Mouse (Mus musculus) embryonic facial prominence, embryonic 15.5 days (tissue): ENCODE measurements around the gene Gm14124. TPM values are rescaled to one million over a fixed set of nuclear protein-coding genes. Genes with fewer than 3 reads are reported as not detected.

Experiments
- ATAC-seq: fragments of 200-750 bp; cut with Nextera tagmentation; 2 replicates; pipeline ENCODE4 v1.8.0; 2017; ENCODE audit warnings: low read depth, moderate TSS enrichment; ENCODE audit not compliant: insufficient number of reproducible peaks, low FRiP score, low TSS enrichment
- H3K27ac ChIP-seq: fragments of 300-500 bp; sonication (generic); replicated peaks from 2 replicates; pipeline ENCODE4 v1.5.1; 2015; ENCODE audit warnings: mild to moderate bottlenecking, inconsistent platforms
- H3K27me3 ChIP-seq: fragments of 300-500 bp; sonication (generic); 2 replicates; pipeline ENCODE4 v1.6.1; 2015; ENCODE audit warnings: inconsistent platforms
- H3K36me3 ChIP-seq: fragments of 300-500 bp; sonication (generic); 2 replicates; pipeline ENCODE4 v1.6.1; 2015; ENCODE audit warnings: mild to moderate bottlenecking, inconsistent platforms
- H3K4me1 ChIP-seq: fragments of 300-500 bp; sonication (generic); 2 replicates; pipeline ENCODE4 v1.6.1; 2015; ENCODE audit warnings: inconsistent platforms
- H3K4me2 ChIP-seq: fragments of 300-500 bp; sonication (generic); replicated peaks from 2 replicates; pipeline ENCODE4 v1.6.1; 2015; ENCODE audit warnings: mild to moderate bottlenecking, inconsistent platforms
- H3K4me3 ChIP-seq: fragments of 300-500 bp; sonication (generic); replicated peaks from 2 replicates; pipeline ENCODE4 v1.5.1; 2015; ENCODE audit warnings: mild to moderate bottlenecking, inconsistent platforms
- H3K9ac ChIP-seq: fragments of 300-500 bp; sonication (generic); 2 replicates; pipeline ENCODE4 v1.6.1; 2015; ENCODE audit warnings: inconsistent platforms
- H3K9me3 ChIP-seq: fragments of 300-500 bp; sonication (generic); replicated peaks from 2 replicates; pipeline ENCODE4 v1.6.1; 2016; ENCODE audit warnings: inconsistent platforms
- WGBS: fragments of 180-500 bp; shearing (Covaris S2); methylation state at CpG from one replicate; pipeline ENCODE4 v1.1.7; 2015; 5-methylcytosine and 5-hydroxymethylcytosine counted together
- polyA plus RNA-seq: library from polyadenylated mRNA; unstranded; fragments of >200 nt; fragmentation: Nextera tagmentation; extraction: Ambion mirVana; gene quantifications from 2 replicates; pipeline ENCODE4 v1.2.1, GENCODE M21; 2015

Gene Gm14124
- polyA plus RNA-seq, 1 experiment from 2014 or later, result not detected

GRCm38 (mm10) chr2:150316140-150316539 is 58.8 kb downstream of the Gm14124 start:
- Histone ChIP-seq H3K4me3 (no peak overlapping the region), H3K9ac (no peak overlapping the region), H3K36me3 (peaks cover 28% of the 10 kb centered on the region), H3K27ac (no peak overlapping the region), H3K4me1 (no peaks in the 10 kb centered on the region), H3K27me3 (no peaks in the 10 kb centered on the region), H3K4me2 (no peak overlapping the region), H3K9me3 (peaks cover 32% of the 10 kb centered on the region)
- no peak for ATAC-seq

DNA sequence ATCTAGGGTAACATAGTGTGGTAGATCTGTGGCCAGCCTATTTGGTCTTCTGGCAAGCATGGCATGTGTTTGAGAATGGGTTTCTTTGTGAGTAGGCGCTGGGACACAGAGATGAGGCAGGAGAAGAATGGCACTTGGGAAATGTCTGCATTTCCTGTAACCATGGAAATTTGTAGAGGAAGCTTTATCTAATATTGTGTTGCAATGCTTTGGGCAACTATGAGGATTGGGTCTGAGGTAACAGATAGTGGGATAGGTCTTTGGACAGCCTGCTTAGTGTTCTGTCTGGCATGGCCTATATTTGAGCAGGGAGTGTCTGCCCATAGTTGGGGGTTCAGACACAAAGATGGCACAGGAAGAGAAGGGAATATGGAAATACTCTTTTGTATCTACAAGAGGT is 61.7 kb downstream of the Gm14124 start:
- Histone ChIP-seq H3K4me2 (no peak overlapping the region), H3K4me1 (no peaks in the 10 kb centered on the region), H3K9me3 (peaks cover 44% of the 10 kb centered on the region), H3K9ac (no peak overlapping the region), H3K36me3 (peaks cover 34% of the 10 kb centered on the region), H3K4me3 (no peak overlapping the region), H3K27ac (no peak overlapping the region), H3K27me3 (no peaks in the 10 kb centered on the region)
- no peak for ATAC-seq
- 93% methylated on average over 1 of the region's 1 CpGs for WGBS

Other genes with a start within 250 kb of the Gm14124 start
- gene Zfp120, start 120.8 kb upstream of the Gm14124 start, polyA plus RNA-seq, result 7.1 and 8.3 TPM in 2 replicates
- gene Gm10770, start 77.8 kb upstream of the Gm14124 start, polyA plus RNA-seq, result not detected in 2 replicates
- not detected in 2 replicates for gene Gm14139, start 75.8 kb upstream of the Gm14124 start, polyA plus RNA-seq
- 7.8 and 8.1 TPM in 2 replicates for gene Zfp937, start 39.4 kb upstream of the Gm14124 start, polyA plus RNA-seq
- gene Gm21994, start 1.9 kb upstream of the Gm14124 start, polyA plus RNA-seq, result 4.8 and 6.1 TPM in 2 replicates
- gene Gm10130, start 66.2 kb downstream of the Gm14124 start, polyA plus RNA-seq, result 2.2 and 2.9 TPM in 2 replicates
- gene 3300002I08Rik, start 105.2 kb downstream of the Gm14124 start, polyA plus RNA-seq, result 7.0 and 7.3 TPM in 2 replicates
- gene Zfp442, start 194.0 kb downstream of the Gm14124 start, polyA plus RNA-seq, result 6.0 and 7.2 TPM in 2 replicates
- gene Zfp345, start 227.6 kb downstream of the Gm14124 start, polyA plus RNA-seq, result not detected in 2 replicates